Mouse (Mus musculus) heart, postnatal 0 days (tissue): ENCODE results near the gene Evpl.

Source experiments
- CTCF ChIP-seq: IDR thresholded peaks from 2 replicates; pipeline ENCODE4 v1.5.1; 2016; ENCODE audit warnings: antibody characterized with exemption, control low read depth, low read depth
- EP300 ChIP-seq: IDR thresholded peaks from 2 replicates; pipeline ENCODE4 v1.6.1; 2016; ENCODE audit warnings: antibody characterized with exemption, low read depth

- no peak for TF ChIP-seq CTCF
- TF ChIP-seq EP300 = no peak
These were observed 63.0 kb downstream of the Evpl start for GRCm38 (mm10) chr11:116174775-116175448.
